19 mouse cellular contexts compared by ENCODE assay signal in the genomic region with DNA sequence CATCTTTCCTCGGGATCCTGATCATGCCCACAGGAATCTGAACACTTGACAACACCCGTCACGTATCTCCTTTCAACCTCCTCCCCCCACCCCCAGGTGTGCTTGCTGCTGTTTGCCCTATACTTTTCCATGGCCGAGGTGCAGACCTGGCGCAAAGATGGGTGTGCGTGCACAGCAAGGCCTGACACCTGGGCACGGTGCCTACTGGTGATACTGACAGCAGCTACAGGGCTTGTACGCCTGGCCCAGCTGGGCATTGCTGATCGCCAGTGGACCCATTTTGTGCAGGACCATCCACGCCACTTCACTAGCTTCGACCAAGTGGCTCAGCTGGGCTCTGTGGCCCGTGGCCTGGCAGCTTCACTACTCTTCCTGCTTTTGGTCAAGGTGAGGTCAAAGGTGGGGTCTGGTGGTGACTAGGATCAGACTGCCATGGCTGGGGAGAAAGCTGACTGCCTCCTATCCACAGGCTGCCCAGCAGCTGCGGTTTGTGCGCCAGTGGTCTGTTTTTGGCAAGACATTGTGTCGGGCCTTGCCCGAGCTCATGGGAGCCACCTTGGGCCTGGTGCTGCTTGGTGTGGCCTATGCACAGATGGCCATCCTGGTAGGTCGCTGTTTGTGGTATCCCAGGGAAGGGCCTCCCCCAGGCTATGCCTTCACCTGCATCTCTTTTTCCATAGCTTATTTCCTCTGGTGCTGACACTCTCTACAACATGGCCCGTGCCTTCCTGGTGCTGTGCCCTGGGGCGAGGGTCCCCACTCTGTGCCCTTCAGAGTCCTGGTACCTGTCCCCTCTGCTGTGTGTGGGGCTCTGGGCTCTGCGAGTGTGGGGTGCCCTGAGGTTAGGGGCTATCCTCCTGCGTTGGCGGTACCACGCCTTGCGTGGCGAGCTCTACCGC. TPM values are rescaled to one million over a fixed set of nuclear protein-coding genes. Genes with fewer than 3 reads are reported as not detected.
DNase-seq lines count a peak whose midpoint lies in the region; ATAC-seq and TF ChIP-seq lines count a peak whose summit lies in the region.
"Had no signal": no experiment of that assay in that cellular context is flagged by ENCODE, and none has a peak within 500 bp of the region (broad histone marks: within the 10 kb centered on the region; RNA-seq: fewer than 3 reads in every experiment).

No protein-coding gene starts in this region.

- no peak for TF ChIP-seq CTCF in midbrain, postnatal 0 days (IDR thresholded peaks at IDR 0.05)

- 95% methylated on average over 26 of the region's 26 CpGs for WGBS in midbrain, embryonic 13.5 days
- 94% methylated on average over 26 of the region's 26 CpGs for WGBS in midbrain, postnatal 0 days
- WGBS in neural tube, embryonic 15.5 days, result 93% methylated on average over 26 of the region's 26 CpGs

- H3K4me2 ChIP-seq in midbrain, embryonic 13.5 days (replicated peaks), result no peak overlapping the region
- no peak overlapping the region for H3K4me2 ChIP-seq in midbrain, postnatal 0 days (ENCODE audit: low read depth, low read length, poor library complexity, severe bottlenecking)
- no peak overlapping the region for H3K4me2 ChIP-seq in neural tube, embryonic 15.5 days
- H3K4me2 ChIP-seq: limb, embryonic 12.5 days; liver, embryonic 15.5 days; neural tube, embryonic 13.5 days had no signal

- intact Hi-C loops in heart, postnatal 14 days (cut with DNase I), result no loop called here

- no peaks in the 10 kb centered on the region for H3K9me3 ChIP-seq in midbrain, embryonic 13.5 days
- no peaks in the 10 kb centered on the region for H3K9me3 ChIP-seq in midbrain, postnatal 0 days (ENCODE audit: low read length)
- H3K9me3 ChIP-seq in neural tube, embryonic 15.5 days (replicated peaks), result no peaks in the 10 kb centered on the region
- H3K9me3 ChIP-seq: G1E; limb, embryonic 12.5 days; liver, embryonic 15.5 days; neural tube, embryonic 13.5 days had no signal

- no peak overlapping the region for H3K27ac ChIP-seq in midbrain, embryonic 13.5 days
- H3K27ac ChIP-seq in midbrain, postnatal 0 days (ENCODE audit: low read depth, low read length), result no peak overlapping the region
- no peak overlapping the region for H3K27ac ChIP-seq in neural tube, embryonic 15.5 days (replicated peaks)
- H3K27ac ChIP-seq: limb, embryonic 12.5 days; liver, embryonic 15.5 days; neural tube, embryonic 13.5 days; stomach, postnatal 0 days had no signal

- peak; percentile 22; the same call in 1 of the 2 replicates for ATAC-seq in midbrain, embryonic 13.5 days
- no peak for ATAC-seq in midbrain, postnatal 0 days (ENCODE audit: low FRiP score)
- ATAC-seq in neural tube, embryonic 15.5 days (ENCODE audit: low FRiP score), result no peak
- ATAC-seq: hindbrain, embryonic 16.5 days; intestine, postnatal 0 days had no signal

- no peaks in the 10 kb centered on the region for H3K27me3 ChIP-seq in midbrain, embryonic 13.5 days
- H3K27me3 ChIP-seq in midbrain, postnatal 0 days (ENCODE audit: insufficient read depth, low read length), result no peaks in the 10 kb centered on the region
- no peaks in the 10 kb centered on the region for H3K27me3 ChIP-seq in neural tube, embryonic 15.5 days (replicated peaks)
- H3K27me3 ChIP-seq: limb, embryonic 12.5 days; liver, embryonic 15.5 days; neural tube, embryonic 13.5 days had no signal

- DNase-seq in heart, adult 11 months, result peak; percentile 92
- no peak for DNase-seq in heart, postnatal 14 days
- DNase-seq in midbrain, postnatal 0 days (ENCODE audit: low spot score), result no peak
- DNase-seq in cerebellum, adult 9-11 months, result peak; percentile 61
- DNase-seq in kidney, postnatal 14 days, result no peak
- DNase-seq: heart, adult 18-20 months; layer of hippocampus, adult 9-11 months; right cerebral cortex, postnatal 25 days; thymus, postnatal 4 days had no signal

- no peak overlapping the region for H3K9ac ChIP-seq in midbrain, embryonic 13.5 days (replicated peaks)
- no peak overlapping the region for H3K9ac ChIP-seq in midbrain, postnatal 0 days (replicated peaks; ENCODE audit: low read length, poor library complexity, severe bottlenecking)
- no peak overlapping the region for H3K9ac ChIP-seq in neural tube, embryonic 15.5 days (replicated peaks)
- H3K9ac ChIP-seq: limb, embryonic 12.5 days; liver, embryonic 15.5 days; neural tube, embryonic 13.5 days had no signal

- peaks cover 97% of the 10 kb centered on the region for H3K36me3 ChIP-seq in midbrain, embryonic 13.5 days
- H3K36me3 ChIP-seq in midbrain, postnatal 0 days (ENCODE audit: insufficient read depth, low read length), result peaks cover 93% of the 10 kb centered on the region
- peaks cover 93% of the 10 kb centered on the region for H3K36me3 ChIP-seq in neural tube, embryonic 15.5 days

- H3K4me3 ChIP-seq in midbrain, embryonic 13.5 days (replicated peaks), result no peak overlapping the region
- H3K4me3 ChIP-seq in midbrain, postnatal 0 days (ENCODE audit: low read depth, low read length), result no peak overlapping the region
- H3K4me3 ChIP-seq in neural tube, embryonic 15.5 days (replicated peaks), result no peak overlapping the region
- H3K4me3 ChIP-seq: limb, embryonic 12.5 days; liver, embryonic 15.5 days; neural tube, embryonic 13.5 days had no signal

- no peaks in the 10 kb centered on the region for H3K4me1 ChIP-seq in midbrain, embryonic 13.5 days (replicated peaks)
- no peaks in the 10 kb centered on the region for H3K4me1 ChIP-seq in midbrain, postnatal 0 days (ENCODE audit: insufficient read depth, low read length)
- no peaks in the 10 kb centered on the region for H3K4me1 ChIP-seq in neural tube, embryonic 15.5 days
- H3K4me1 ChIP-seq: limb, embryonic 12.5 days; liver, embryonic 15.5 days; neural tube, embryonic 13.5 days had no signal

RNA-seq across cellular contexts. Expression of a gene that starts 38.2 kb away (rescaled TPM):
- total RNA-seq in heart, postnatal 14 days (2021), result 10 to 100 TPM; 76.7 to 88.2 TPM
- polyA plus RNA-seq in midbrain, embryonic 13.5 days (2015; fragmentation: Nextera tagmentation; extraction: Ambion mirVana), result 73.1 and 74.1 TPM in 2 replicates
- total RNA-seq in midbrain, postnatal 0 days (2014; rRNA removed), result 106 and 114 TPM in 2 replicates
- polyA plus RNA-seq in midbrain, postnatal 0 days (2015; fragmentation: Nextera tagmentation; extraction: Ambion mirVana), result 56.6 and 61.7 TPM in 2 replicates
- 60.6 and 68.8 TPM in 2 replicates for polyA plus RNA-seq in neural tube, embryonic 15.5 days (2015; fragmentation: Nextera tagmentation; extraction: Ambion mirVana)

RNA-seq across cellular contexts. Expression of a gene that starts 38.2 kb away (rescaled TPM):
- 1 to 10 TPM; 2.1 to 4.1 TPM for total RNA-seq in heart, postnatal 14 days (2021)
- 10.0 and 10.8 TPM in 2 replicates for polyA plus RNA-seq in midbrain, embryonic 13.5 days (2015; fragmentation: Nextera tagmentation; extraction: Ambion mirVana)
- total RNA-seq in midbrain, postnatal 0 days (2014; rRNA removed), result 4.5 and 6.2 TPM in 2 replicates
- 6.0 and 7.2 TPM in 2 replicates for polyA plus RNA-seq in midbrain, postnatal 0 days (2015; fragmentation: Nextera tagmentation; extraction: Ambion mirVana)
- 8.3 and 10.0 TPM in 2 replicates for polyA plus RNA-seq in neural tube, embryonic 15.5 days (2015; fragmentation: Nextera tagmentation; extraction: Ambion mirVana)
- total RNA-seq: monocyte, adult 5-6 weeks had no signal

RNA-seq across cellular contexts. Expression of a gene that starts 44.6 kb away (rescaled TPM):
- 10 to 100 TPM; 58.0 to 63.2 TPM for total RNA-seq in heart, postnatal 14 days (2021)
- 17.7 and 19.4 TPM in 2 replicates for polyA plus RNA-seq in midbrain, embryonic 13.5 days (2015; fragmentation: Nextera tagmentation; extraction: Ambion mirVana)
- total RNA-seq in midbrain, postnatal 0 days (2014; rRNA removed), result 73.6 and 84.3 TPM in 2 replicates
- polyA plus RNA-seq in midbrain, postnatal 0 days (2015; fragmentation: Nextera tagmentation; extraction: Ambion mirVana), result 13.6 and 14.5 TPM in 2 replicates
- polyA plus RNA-seq in neural tube, embryonic 15.5 days (2015; fragmentation: Nextera tagmentation; extraction: Ambion mirVana), result 31.2 and 31.7 TPM in 2 replicates

RNA-seq across cellular contexts. Expression of a gene that starts 55.9 kb away (rescaled TPM):
- total RNA-seq in heart, postnatal 14 days (2021), result 100 to 1,000 TPM; 134 TPM
- 21.3 and 23.5 TPM in 2 replicates for polyA plus RNA-seq in midbrain, embryonic 13.5 days (2015; fragmentation: Nextera tagmentation; extraction: Ambion mirVana)
- 61.7 and 62.8 TPM in 2 replicates for total RNA-seq in midbrain, postnatal 0 days (2014; rRNA removed)
- polyA plus RNA-seq in midbrain, postnatal 0 days (2015; fragmentation: Nextera tagmentation; extraction: Ambion mirVana), result 52.1 and 52.7 TPM in 2 replicates
- polyA plus RNA-seq in neural tube, embryonic 15.5 days (2015; fragmentation: Nextera tagmentation; extraction: Ambion mirVana), result 60.2 and 65.7 TPM in 2 replicates

Comparison
In these comparisons a context has a peak if more than half of its experiments do, and no peak if none do; other contexts are left out.
1. DNase-seq: peak in heart, adult 11 months (single experiment) and cerebellum, adult 9-11 months (single experiment); none in heart, postnatal 14 days (0 of 2), midbrain, postnatal 0 days (single experiment) and kidney, postnatal 14 days (single experiment).